In genomic region chr2:166301161-166301560, GRCm38 (mm10) we compare ENCODE assay signal across 8 mouse cellular contexts.
DNase-seq lines count a peak whose midpoint lies in the region; ATAC-seq lines count a peak whose summit lies in the region.

No protein-coding gene starts in this region.

- H3K4me2 ChIP-seq in stomach, embryonic 16.5 days (ENCODE audit: low read depth, low read length), result no peak overlapping the region

- peak; percentile 19 to 35 for DNase-seq in frontal cortex, postnatal 36 days (ENCODE audit: low spot score in 2 of 2)
- no peak for DNase-seq in frontal cortex, postnatal 14 days (ENCODE audit: low spot score in 2 of 2)
- peak; percentile 86 for DNase-seq in NIH3T3 (ENCODE audit: low read depth)
- DNase-seq in fibroblast of lung, adult 2 months (ENCODE audit: low read depth), result peak; percentile 58
- peak; percentile 61 to 73 for DNase-seq in kidney, postnatal 4 days
- DNase-seq in frontal cortex, postnatal 25 days (ENCODE audit: low spot score in 2 of 2), result no peak
- no peak for DNase-seq in frontal cortex, postnatal 10 days (ENCODE audit: low spot score in 2 of 2)

- H3K9ac ChIP-seq in stomach, embryonic 16.5 days (ENCODE audit: low read length), result no peak overlapping the region

- H3K27me3 ChIP-seq in stomach, embryonic 16.5 days (ENCODE audit: control insufficient read depth, insufficient read depth, low read length), result no peaks in the 10 kb centered on the region

- no peaks in the 10 kb centered on the region for H3K9me3 ChIP-seq in stomach, embryonic 16.5 days (replicated peaks; ENCODE audit: control insufficient read depth, low read length)

- H3K4me3 ChIP-seq in stomach, embryonic 16.5 days (replicated peaks; ENCODE audit: low read length), result no peak overlapping the region

- H3K27ac ChIP-seq in stomach, embryonic 16.5 days (ENCODE audit: low read length), result peak overlapping the region; percentile 12; the same call in 1 of the 2 replicates

- ATAC-seq in stomach, embryonic 16.5 days (ENCODE audit: insufficient read depth, low FRiP score), result no peak

- 56% methylated on average over 9 of the region's 9 CpGs for WGBS in stomach, embryonic 16.5 days

- peaks cover 8% of the 10 kb centered on the region; the same call in 1 of the 2 replicates for H3K4me1 ChIP-seq in stomach, embryonic 16.5 days (ENCODE audit: control insufficient read depth, insufficient read depth, low read length)

- no peaks in the 10 kb centered on the region for H3K36me3 ChIP-seq in stomach, embryonic 16.5 days (ENCODE audit: control insufficient read depth, insufficient read depth, low read length)

Comparison
In these comparisons a context has a peak if more than half of its experiments do, and no peak if none do; other contexts are left out.
1. DNase-seq: peak in frontal cortex, postnatal 36 days (2 of 2), NIH3T3 (single experiment), fibroblast of lung, adult 2 months (single experiment) and kidney, postnatal 4 days (2 of 2); none in frontal cortex, postnatal 14 days (0 of 2), frontal cortex, postnatal 25 days (0 of 2) and frontal cortex, postnatal 10 days (0 of 2).